ENCODE assay signal across 8 mouse cellular contexts in genomic region chr3:114065587-114065986, GRCm38 (mm10). TPM values are rescaled to one million over a fixed set of nuclear protein-coding genes. Genes with fewer than 3 reads are reported as not detected.
DNase-seq lines count a peak whose midpoint lies in the region; ATAC-seq lines count a peak whose summit lies in the region.

No protein-coding gene starts in this region.

- no peaks in the 10 kb centered on the region for H3K27me3 ChIP-seq in heart, embryonic 11.5 days (ENCODE audit: control insufficient read depth, insufficient read depth, low read length)
- H3K27me3 ChIP-seq in hindbrain, embryonic 16.5 days (replicated peaks; ENCODE audit: control insufficient read depth, insufficient read depth, low read length), result no peaks in the 10 kb centered on the region
- no peaks in the 10 kb centered on the region for H3K27me3 ChIP-seq in neural tube, embryonic 12.5 days (replicated peaks)
- no peaks in the 10 kb centered on the region for H3K27me3 ChIP-seq in midbrain, embryonic 15.5 days (replicated peaks)

- no peak overlapping the region for H3K27ac ChIP-seq in heart, embryonic 11.5 days (ENCODE audit: low read depth, low read length)
- no peak overlapping the region for H3K27ac ChIP-seq in hindbrain, embryonic 16.5 days (ENCODE audit: low read depth, low read length)
- no peak overlapping the region for H3K27ac ChIP-seq in neural tube, embryonic 12.5 days
- H3K27ac ChIP-seq in midbrain, embryonic 15.5 days, result no peak overlapping the region

- H3K9me3 ChIP-seq in heart, embryonic 11.5 days (replicated peaks; ENCODE audit: control insufficient read depth, low read length), result no peaks in the 10 kb centered on the region
- H3K9me3 ChIP-seq in hindbrain, embryonic 16.5 days (ENCODE audit: control insufficient read depth, low read length), result no peaks in the 10 kb centered on the region
- H3K9me3 ChIP-seq in neural tube, embryonic 12.5 days, result no peaks in the 10 kb centered on the region
- no peaks in the 10 kb centered on the region for H3K9me3 ChIP-seq in midbrain, embryonic 15.5 days

- H3K4me3 ChIP-seq in heart, embryonic 11.5 days (ENCODE audit: low read depth, low read length), result no peak overlapping the region
- H3K4me3 ChIP-seq in hindbrain, embryonic 16.5 days (ENCODE audit: low read length), result no peak overlapping the region
- H3K4me3 ChIP-seq in neural tube, embryonic 12.5 days, result no peak overlapping the region
- H3K4me3 ChIP-seq in midbrain, embryonic 15.5 days, result no peak overlapping the region

- 29% methylated on average over 4 of the region's 4 CpGs for WGBS in heart, embryonic 11.5 days (ENCODE audit: insufficient replicate concordance)
- 39% methylated on average over 4 of the region's 4 CpGs for WGBS in hindbrain, embryonic 16.5 days
- 26% methylated on average over 4 of the region's 4 CpGs for WGBS in neural tube, embryonic 12.5 days
- WGBS in midbrain, embryonic 15.5 days, result 53% methylated on average over 4 of the region's 4 CpGs

- no peak overlapping the region for H3K9ac ChIP-seq in heart, embryonic 11.5 days (ENCODE audit: low read depth, low read length)
- no peak overlapping the region for H3K9ac ChIP-seq in hindbrain, embryonic 16.5 days (ENCODE audit: low read depth, low read length)
- H3K9ac ChIP-seq in neural tube, embryonic 12.5 days, result no peak overlapping the region
- H3K9ac ChIP-seq in midbrain, embryonic 15.5 days, result no peak overlapping the region

- peak overlapping the region; percentile 34 for H3K4me2 ChIP-seq in heart, embryonic 11.5 days
- 0 out of 2 replicates have a peak overlapping the region, but pooled peaks have one; percentile 1 for H3K4me2 ChIP-seq in hindbrain, embryonic 16.5 days (ENCODE audit: low read length)
- peak overlapping the region; percentile 3; the same call in 1 of the 2 replicates for H3K4me2 ChIP-seq in neural tube, embryonic 12.5 days (replicated peaks)
- H3K4me2 ChIP-seq in midbrain, embryonic 15.5 days, result no peak overlapping the region

- intact Hi-C loops in heart, postnatal 25 days (cut with DNase I), result no loop called here

- DNase-seq in heart, postnatal 25 days (ENCODE audit: low spot score), result no peak
- peak; percentile 53 for DNase-seq in fibroblast of lung, adult 2 months (ENCODE audit: low read depth)
- DNase-seq in testis, postnatal 14 days (ENCODE audit: low spot score), result no peak
- DNase-seq in urinary bladder, adult 18-20 months (ENCODE audit: low spot score in 2 of 2), result no peak

- peak; percentile 49; the same call in 1 of the 2 replicates for ATAC-seq in heart, embryonic 11.5 days (replicated peaks; ENCODE audit: insufficient number of reproducible peaks, low FRiP score, low TSS enrichment)
- peak; percentile 84 for ATAC-seq in hindbrain, embryonic 16.5 days
- peak; percentile 75 for ATAC-seq in neural tube, embryonic 12.5 days (ENCODE audit: low FRiP score, low read depth)
- ATAC-seq in midbrain, embryonic 15.5 days (replicated peaks), result no peak

- H3K4me1 ChIP-seq in heart, embryonic 11.5 days (ENCODE audit: control insufficient read depth, insufficient read depth, low read length), result no peaks in the 10 kb centered on the region
- H3K4me1 ChIP-seq in hindbrain, embryonic 16.5 days (ENCODE audit: control insufficient read depth, insufficient read depth, low read depth, low read length), result no peaks in the 10 kb centered on the region
- H3K4me1 ChIP-seq in neural tube, embryonic 12.5 days, result no peaks in the 10 kb centered on the region
- H3K4me1 ChIP-seq in midbrain, embryonic 15.5 days, result no peaks in the 10 kb centered on the region

- H3K36me3 ChIP-seq in heart, embryonic 11.5 days (ENCODE audit: control insufficient read depth, insufficient read depth, low read length), result no peaks in the 10 kb centered on the region
- no peaks in the 10 kb centered on the region for H3K36me3 ChIP-seq in hindbrain, embryonic 16.5 days (ENCODE audit: control insufficient read depth, insufficient read depth, low read length)
- H3K36me3 ChIP-seq in neural tube, embryonic 12.5 days, result peaks cover 5% of the 10 kb centered on the region; the same call in 1 of the 2 replicates
- H3K36me3 ChIP-seq in midbrain, embryonic 15.5 days (replicated peaks), result no peaks in the 10 kb centered on the region

RNA-seq across cellular contexts. Expression of gene Col11a1, which starts 35.2 kb away (rescaled TPM):
- polyA plus RNA-seq in heart, embryonic 11.5 days (2014; fragmentation: Nextera tagmentation; extraction: Ambion mirVana), result 4.9 and 5.7 TPM in 2 replicates
- total RNA-seq in heart, postnatal 25 days (2021), result under 1 TPM; 0.17 to 0.23 TPM
- polyA plus RNA-seq in hindbrain, embryonic 16.5 days (2015; fragmentation: Nextera tagmentation; extraction: Ambion mirVana), result 12.7 and 16.9 TPM in 2 replicates
- 24.8 and 25.4 TPM in 2 replicates for polyA plus RNA-seq in neural tube, embryonic 12.5 days (2016; fragmentation: Nextera tagmentation; extraction: Ambion mirVana)
- polyA plus RNA-seq in midbrain, embryonic 15.5 days (2015; fragmentation: Nextera tagmentation; extraction: Ambion mirVana), result 8.8 and 12.5 TPM in 2 replicates
